Mouse (Mus musculus): ENCODE data around the gene Bub3. TPM values are rescaled to one million over a fixed set of nuclear protein-coding genes. Genes with fewer than 3 reads are reported as not detected.

Gene Bub3
- polyA plus RNA-seq, 1 experiment, result 4.1 TPM

DNA sequence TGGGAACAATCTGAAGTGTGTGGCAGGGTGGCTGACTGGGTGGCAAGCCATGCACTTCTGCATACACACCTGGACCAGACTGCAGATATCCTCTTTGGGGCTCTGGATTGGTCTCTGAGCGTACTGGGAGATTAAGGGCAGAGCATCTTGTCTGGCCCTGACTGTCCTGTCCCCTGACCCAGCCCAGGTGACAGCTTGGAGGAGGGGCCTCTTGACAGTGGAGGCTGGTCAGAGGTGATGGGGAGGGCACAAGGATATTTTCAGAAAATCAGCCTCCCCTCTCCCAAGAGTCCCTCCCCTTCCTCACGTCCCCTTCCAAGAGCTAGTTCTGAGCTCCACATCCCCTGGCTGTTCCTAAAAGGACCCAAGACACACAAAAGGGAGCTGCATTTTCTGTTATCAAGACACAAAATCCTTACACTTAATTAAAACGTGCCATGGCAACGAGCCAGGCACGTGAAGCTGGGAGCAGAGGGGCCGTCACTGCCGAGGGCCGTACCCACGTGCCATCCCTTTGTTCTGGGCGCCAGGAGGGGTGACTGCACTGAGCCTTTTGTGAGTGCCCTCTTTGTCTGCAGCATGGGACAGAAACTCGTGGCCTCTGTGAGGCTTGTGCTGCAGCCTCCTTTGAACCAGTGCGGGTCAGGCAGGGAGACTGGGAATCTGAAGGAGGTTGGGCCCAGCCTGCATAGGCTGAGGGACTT is 37.9 kb downstream of the Bub3 start:
- H3K27me3 ChIP-seq (ENCODE audit: control insufficient read depth), result peaks cover 7% of the 10 kb centered on the region
- H3K4me1 ChIP-seq (ENCODE audit: control insufficient read depth), result no peaks in the 10 kb centered on the region
- no peaks in the 10 kb centered on the region for H3K36me3 ChIP-seq (ENCODE audit: control insufficient read depth)
- no peaks in the 10 kb centered on the region for H3K9me3 ChIP-seq (ENCODE audit: control insufficient read depth, low read length)
- H3K4me3 ChIP-seq (replicated peaks), result no peak overlapping the region
- no peak for TF ChIP-seq GATA1 (IDR thresholded peaks at IDR 0.05; ENCODE audit: low read length)
- TF ChIP-seq TAL1 (IDR thresholded peaks at IDR 0.05; ENCODE audit: low read length), result no peak

DNA sequence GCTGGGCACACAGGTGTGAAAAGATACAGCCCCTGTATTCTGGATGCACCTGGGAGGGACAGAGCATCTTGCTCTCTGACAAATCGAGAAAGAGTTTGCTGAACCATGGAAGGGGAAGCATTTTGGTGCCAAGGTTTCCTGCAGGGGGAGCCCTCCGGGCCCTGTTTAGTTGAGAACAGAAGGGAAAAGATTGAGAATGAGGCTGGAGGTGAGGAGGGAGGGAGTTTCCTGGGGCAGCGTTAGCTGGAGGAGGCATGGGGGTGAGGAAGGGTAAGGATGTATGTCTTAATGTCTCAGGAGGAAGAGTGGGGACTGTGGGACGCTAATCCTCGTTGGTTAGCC is 38.4 kb downstream of the Bub3 start:
- Histone ChIP-seq H3K4me3 (replicated peaks) (no peak overlapping the region), H3K9me3 (ENCODE audit: control insufficient read depth, low read length) (no peaks in the 10 kb centered on the region)
- TF ChIP-seq TAL1 (IDR thresholded peaks at IDR 0.05; ENCODE audit: low read length) (no peak), GATA1 (IDR thresholded peaks at IDR 0.05; ENCODE audit: low read length) (no peak)

DNA sequence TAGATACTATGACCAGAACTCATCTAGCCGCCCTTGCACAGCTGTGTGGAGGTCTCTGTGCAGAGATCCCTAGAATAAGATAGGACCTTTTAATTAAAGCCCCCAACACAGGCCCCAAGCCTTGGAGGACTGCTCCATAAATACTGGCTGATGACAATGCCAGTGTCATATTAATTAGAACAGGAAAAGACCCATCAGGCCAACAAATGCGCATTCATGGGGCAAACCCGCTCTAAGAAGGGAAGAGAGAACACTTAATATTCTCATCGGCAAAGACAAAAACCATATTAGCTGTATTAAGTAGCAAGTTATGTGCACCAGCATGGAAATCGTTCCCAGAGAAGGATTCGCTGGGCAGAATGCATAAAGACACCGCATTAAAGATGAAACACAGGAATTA is 42.1 kb downstream of the Bub3 start:
- no peaks in the 10 kb centered on the region for H3K9me3 ChIP-seq (ENCODE audit: control insufficient read depth, low read length)
- H3K36me3 ChIP-seq (ENCODE audit: control insufficient read depth), result no peaks in the 10 kb centered on the region
- peaks cover 7% of the 10 kb centered on the region for H3K27me3 ChIP-seq (ENCODE audit: control insufficient read depth)
- H3K4me3 ChIP-seq (replicated peaks), result no peak overlapping the region
- no peak for TF ChIP-seq GATA1 (IDR thresholded peaks at IDR 0.05; ENCODE audit: low read length)
- no peaks in the 10 kb centered on the region for H3K4me1 ChIP-seq (ENCODE audit: control insufficient read depth)

More for the DNA sequence above, 38.4 kb downstream of the Bub3 start:
- no peaks in the 10 kb centered on the region for H3K4me1 ChIP-seq (ENCODE audit: control insufficient read depth)
- no peaks in the 10 kb centered on the region for H3K36me3 ChIP-seq (ENCODE audit: control insufficient read depth)
- H3K27me3 ChIP-seq (ENCODE audit: control insufficient read depth), result peaks cover 7% of the 10 kb centered on the region

DNA sequence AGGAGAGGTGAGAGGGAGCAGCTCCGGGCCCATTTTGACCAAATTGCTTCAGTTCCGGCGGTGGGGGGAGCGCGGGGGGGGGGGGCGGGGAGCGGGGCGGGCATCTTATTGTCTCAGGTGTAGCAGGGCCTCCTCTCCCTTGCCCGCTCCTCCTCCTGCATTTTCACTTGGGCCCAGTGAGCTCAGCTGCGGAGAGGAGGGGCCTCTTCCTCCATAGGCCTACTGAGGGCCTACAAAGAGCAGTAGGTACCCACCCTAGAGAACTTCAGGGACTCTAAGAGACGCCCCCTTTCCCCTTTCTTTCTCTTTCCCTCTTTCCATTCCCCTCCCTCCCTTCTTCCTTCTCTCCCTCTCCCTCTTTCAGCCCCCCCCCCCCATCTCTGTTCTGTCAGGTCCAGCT is 43.2 kb downstream of the Bub3 start:
- Histone ChIP-seq H3K4me3 (replicated peaks) (no peak overlapping the region), H3K27me3 (ENCODE audit: control insufficient read depth) (peaks cover 7% of the 10 kb centered on the region), H3K9me3 (ENCODE audit: control insufficient read depth, low read length) (no peaks in the 10 kb centered on the region), H3K36me3 (ENCODE audit: control insufficient read depth) (no peaks in the 10 kb centered on the region), H3K4me1 (ENCODE audit: control insufficient read depth) (no peaks in the 10 kb centered on the region)
- TF ChIP-seq TAL1 (IDR thresholded peaks at IDR 0.05; ENCODE audit: low read length) (no peak), GATA1 (IDR thresholded peaks at IDR 0.05; ENCODE audit: low read length) (no peak)

DNA sequence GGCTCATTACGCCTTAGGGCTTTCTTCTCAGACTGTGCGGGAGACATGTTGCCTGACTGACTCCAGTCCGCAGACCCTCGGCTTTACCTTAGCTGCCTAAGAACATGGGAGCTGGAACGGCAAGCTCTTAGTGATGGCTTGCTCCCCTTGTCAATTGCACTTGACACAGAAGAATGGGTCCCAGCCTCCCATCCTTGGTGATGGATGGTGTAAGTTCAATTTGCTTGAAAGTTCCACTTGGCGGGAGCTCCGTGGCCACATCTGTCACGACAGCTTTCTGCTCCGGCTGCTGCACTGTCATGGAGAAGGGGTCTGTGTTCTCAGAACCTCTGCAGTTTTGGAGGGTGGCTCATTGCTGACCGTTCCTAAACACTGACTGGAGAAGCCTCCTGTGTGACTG is 44.9 kb downstream of the Bub3 start:
- H3K4me1 ChIP-seq (ENCODE audit: control insufficient read depth), result no peaks in the 10 kb centered on the region
- TF ChIP-seq GATA1 (IDR thresholded peaks at IDR 0.05; ENCODE audit: low read length) (no peak), TAL1 (IDR thresholded peaks at IDR 0.05; ENCODE audit: low read length) (no peak)
- H3K27me3 ChIP-seq (ENCODE audit: control insufficient read depth), result peaks cover 1% of the 10 kb centered on the region; the same call in 1 of the 2 replicates
- H3K4me3 ChIP-seq (replicated peaks), result no peak overlapping the region
- H3K36me3 ChIP-seq (ENCODE audit: control insufficient read depth), result no peaks in the 10 kb centered on the region
- no peaks in the 10 kb centered on the region for H3K9me3 ChIP-seq (ENCODE audit: control insufficient read depth, low read length)

DNA sequence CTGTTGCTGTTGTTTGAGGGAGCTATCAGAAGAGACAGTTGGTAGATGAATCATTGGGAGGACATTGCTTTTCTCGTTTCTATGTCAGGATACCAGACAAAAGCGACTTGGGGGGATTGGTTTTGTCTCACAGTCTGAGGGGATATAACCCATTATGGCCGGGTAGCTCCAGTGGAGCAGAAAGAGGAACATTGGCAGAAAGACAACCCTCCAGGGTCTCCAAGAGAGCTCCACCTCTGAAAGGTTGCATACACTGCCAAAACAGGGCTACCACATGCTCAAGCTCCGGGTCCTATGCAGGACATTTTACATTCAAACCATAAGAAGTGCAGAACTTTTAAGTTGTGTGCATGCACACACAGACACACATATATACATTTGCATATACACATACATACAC is 45.5 kb downstream of the Bub3 start:
- H3K36me3 ChIP-seq (ENCODE audit: control insufficient read depth), result no peaks in the 10 kb centered on the region
- H3K4me1 ChIP-seq (ENCODE audit: control insufficient read depth), result no peaks in the 10 kb centered on the region
- H3K27me3 ChIP-seq (ENCODE audit: control insufficient read depth), result no peaks in the 10 kb centered on the region
- H3K9me3 ChIP-seq (ENCODE audit: control insufficient read depth, low read length), result no peaks in the 10 kb centered on the region
- TF ChIP-seq GATA1 (IDR thresholded peaks at IDR 0.05; ENCODE audit: low read length), result no peak
- no peak for TF ChIP-seq TAL1 (IDR thresholded peaks at IDR 0.05; ENCODE audit: low read length)
- no peak overlapping the region for H3K4me3 ChIP-seq (replicated peaks)

DNA sequence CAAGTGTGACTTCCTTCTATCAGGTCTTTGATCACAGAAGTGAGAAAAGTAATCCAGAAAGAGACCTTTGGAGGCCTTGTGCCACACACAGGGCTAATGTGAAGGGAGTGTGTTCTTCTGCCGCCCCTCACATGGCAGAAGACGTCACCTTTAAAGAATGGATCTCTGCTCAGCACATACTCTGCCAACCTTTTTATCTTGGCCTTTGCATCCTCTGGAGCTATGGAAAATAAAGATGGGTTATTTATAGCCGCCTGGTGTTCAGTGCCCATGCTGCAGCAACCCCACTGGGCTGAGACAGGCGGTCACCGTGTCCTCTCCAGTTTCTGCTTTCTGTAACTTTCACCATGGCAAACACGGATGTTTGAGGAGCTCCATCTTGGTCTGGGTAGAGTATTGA is 48.0 kb downstream of the Bub3 start:
- Histone ChIP-seq H3K4me1 (ENCODE audit: control insufficient read depth) (no peaks in the 10 kb centered on the region), H3K4me3 (replicated peaks) (no peak overlapping the region), H3K9me3 (ENCODE audit: control insufficient read depth, low read length) (no peaks in the 10 kb centered on the region), H3K36me3 (ENCODE audit: control insufficient read depth) (no peaks in the 10 kb centered on the region), H3K27me3 (ENCODE audit: control insufficient read depth) (no peaks in the 10 kb centered on the region)
- TF ChIP-seq GATA1 (IDR thresholded peaks at IDR 0.05; ENCODE audit: low read length), result no peak
- no peak for TF ChIP-seq TAL1 (IDR thresholded peaks at IDR 0.05; ENCODE audit: low read length)

DNA sequence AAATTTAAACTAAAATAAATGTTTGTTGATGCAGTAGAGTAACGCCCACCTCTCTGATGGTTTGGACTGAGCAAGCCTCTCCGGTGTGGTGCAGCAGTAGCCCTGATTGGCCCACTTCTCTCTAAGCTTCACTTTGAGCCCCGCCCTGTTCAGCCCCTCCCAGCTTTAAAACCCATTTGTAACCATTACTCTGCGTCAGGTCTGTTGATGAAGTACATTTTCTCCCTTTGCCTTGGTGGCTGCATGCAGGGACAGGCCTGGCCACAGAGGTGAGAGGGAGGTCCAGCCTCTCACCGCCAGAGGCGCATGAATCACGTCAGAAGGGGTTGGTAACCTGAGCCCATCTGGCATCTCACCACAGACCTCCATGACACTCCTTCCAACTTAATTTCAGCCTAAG is 49.7 kb downstream of the Bub3 start:
- no peak for TF ChIP-seq GATA1 (IDR thresholded peaks at IDR 0.05; ENCODE audit: low read length)
- TF ChIP-seq TAL1 (IDR thresholded peaks at IDR 0.05; ENCODE audit: low read length), result no peak
- no peak overlapping the region for H3K4me3 ChIP-seq (replicated peaks)
- H3K36me3 ChIP-seq (ENCODE audit: control insufficient read depth), result no peaks in the 10 kb centered on the region
- no peaks in the 10 kb centered on the region for H3K27me3 ChIP-seq (ENCODE audit: control insufficient read depth)
- no peaks in the 10 kb centered on the region for H3K9me3 ChIP-seq (ENCODE audit: control insufficient read depth, low read length)
- H3K4me1 ChIP-seq (ENCODE audit: control insufficient read depth), result no peaks in the 10 kb centered on the region

Other genes starting within 250 kb of the Bub3 start
- not detected in 2 replicates for gene Cuzd1, start 237.9 kb upstream of the Bub3 start, polyA plus RNA-seq (2012)
- gene Fam24b, start 230.7 kb upstream of the Bub3 start, polyA plus RNA-seq (2012), result not detected in 2 replicates
- not detected in 2 replicates for gene Fam24a, start 226.4 kb upstream of the Bub3 start, polyA plus RNA-seq (2012)
- gene 2310057M21Rik, start 197.5 kb upstream of the Bub3 start, polyA plus RNA-seq (2012), result 1.5 and 1.8 TPM in 2 replicates
- gene Pstk, start 189.1 kb upstream of the Bub3 start, polyA plus RNA-seq (2012), result 1.7 and 2.4 TPM in 2 replicates
- gene Ikzf5, start 149.7 kb upstream of the Bub3 start, polyA plus RNA-seq (2012), result 1.7 and 2.3 TPM in 2 replicates
- gene Acadsb, start 149.6 kb upstream of the Bub3 start, polyA plus RNA-seq (2012), result 0.08 and 0.17 TPM in 2 replicates
- gene Hmx3, start 17.4 kb upstream of the Bub3 start, polyA plus RNA-seq (2012), result not detected in 2 replicates
- gene Hmx2, start 11.4 kb upstream of the Bub3 start, polyA plus RNA-seq (2012), result not detected in 2 replicates

Data from erythroblast, embryonic 14.5 days (primary cell).